Mouse (Mus musculus): ENCODE results near the gene Tbx20. TPM values are rescaled to one million over a fixed set of nuclear protein-coding genes. Genes with fewer than 3 reads are reported as not detected.

The Tbx20 gene
- polyA plus RNA-seq (2012; ENCODE audit: low replicate concordance) = not detected in 2 replicates

DNA sequence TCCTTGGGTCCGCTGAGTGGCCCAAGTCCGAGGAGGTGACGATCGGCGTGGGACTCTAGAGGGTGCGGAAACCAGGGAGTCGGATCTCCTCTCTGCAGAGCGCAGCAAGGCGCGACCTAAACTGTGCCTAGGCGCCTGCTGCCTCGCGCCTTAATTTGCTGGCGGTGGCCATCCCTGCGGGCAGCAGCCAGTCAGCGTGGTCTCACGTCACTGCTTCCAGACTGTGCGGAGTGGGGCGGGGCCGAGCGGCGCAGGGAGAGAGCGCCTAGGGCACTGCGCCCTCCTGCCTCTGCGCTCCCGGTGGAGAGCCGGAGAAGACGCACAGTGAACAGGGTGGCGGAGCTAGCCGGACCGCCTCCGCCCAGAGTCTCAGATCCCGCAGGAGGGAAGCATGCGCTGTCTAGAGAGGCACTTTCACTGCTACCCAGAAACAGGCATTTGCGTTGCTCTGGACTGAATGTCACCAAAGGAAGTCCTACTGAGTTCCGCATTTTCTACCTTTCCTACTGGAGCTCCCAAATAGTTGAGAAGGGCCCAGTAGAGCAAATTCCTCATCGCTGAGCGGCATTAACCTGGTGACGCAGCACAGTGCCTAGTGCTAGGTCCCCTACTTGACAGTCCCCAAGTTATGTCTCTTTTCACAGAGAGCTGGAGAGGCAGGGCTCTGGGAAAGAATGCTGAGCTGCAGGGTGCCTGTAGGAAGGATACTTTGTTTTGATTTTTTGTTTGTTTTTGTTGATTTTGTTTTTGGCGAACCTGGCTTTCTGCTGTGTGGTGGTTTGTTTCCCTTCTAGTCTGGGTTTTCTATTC is at the start of gene Tbx20:
Gene Tbx20, minus strand, starts transcription at position 144 of the 810 bp plus-strand sequence.

DNA sequence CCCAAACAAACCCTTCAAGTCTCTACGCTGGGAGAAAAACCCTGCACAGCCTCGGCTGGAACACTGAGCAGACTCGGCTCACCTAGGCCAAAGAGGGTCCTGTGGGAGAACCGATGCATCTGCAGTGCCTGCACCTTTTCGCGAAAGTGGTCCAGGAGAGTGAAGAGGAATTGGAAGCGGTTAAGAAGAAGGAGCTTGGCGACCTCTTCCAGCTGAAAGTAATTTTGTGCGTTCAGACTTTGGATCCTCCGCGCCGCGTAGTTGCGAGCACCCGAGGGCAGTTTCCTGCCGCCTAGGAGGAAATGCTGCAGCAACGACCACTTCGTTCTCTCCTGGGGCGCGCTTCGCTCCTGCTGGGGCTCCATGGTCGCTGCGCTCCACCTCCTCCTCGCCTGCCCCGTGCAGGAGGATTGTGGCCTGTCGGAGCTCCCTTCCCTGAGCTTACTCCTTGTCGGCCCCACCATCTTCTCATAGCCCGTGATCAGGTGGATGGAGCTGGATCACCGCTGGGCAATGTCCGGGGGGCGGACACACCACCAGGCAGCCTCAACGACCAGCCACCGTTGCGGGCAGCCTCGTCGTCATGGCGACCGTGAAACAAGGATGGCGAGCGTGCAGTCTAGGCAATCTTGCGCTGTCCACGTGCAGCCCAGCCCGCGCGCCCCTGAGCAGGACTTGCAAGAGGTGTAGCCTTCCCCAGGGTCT is 78.3 kb downstream of the Tbx20 start, which contains the start of gene Dpy19l2:
Gene Dpy19l2, minus strand, starts transcription at position 594 of the 705 bp plus-strand sequence.

Other genes with a start within 250 kb of the Tbx20 start
- not detected in 2 replicates for gene Cypt4, start 149.1 kb downstream of the Tbx20 start, polyA plus RNA-seq (2012; ENCODE audit: low replicate concordance)
- gene Dpy19l2, start 78.0 kb downstream of the Tbx20 start, polyA plus RNA-seq (2012; ENCODE audit: low replicate concordance) = not detected in 2 replicates

Measured in hematopoietic multipotent progenitor cell, adult 10-12 weeks (in vitro differentiated cells).